Mouse (Mus musculus): ENCODE results near the gene Cry2. TPM values are rescaled to one million over a fixed set of nuclear protein-coding genes. Genes with fewer than 3 reads are reported as not detected.

Cry2 gene
- polyA plus RNA-seq, 1 experiment: 22.0 TPM

DNA sequence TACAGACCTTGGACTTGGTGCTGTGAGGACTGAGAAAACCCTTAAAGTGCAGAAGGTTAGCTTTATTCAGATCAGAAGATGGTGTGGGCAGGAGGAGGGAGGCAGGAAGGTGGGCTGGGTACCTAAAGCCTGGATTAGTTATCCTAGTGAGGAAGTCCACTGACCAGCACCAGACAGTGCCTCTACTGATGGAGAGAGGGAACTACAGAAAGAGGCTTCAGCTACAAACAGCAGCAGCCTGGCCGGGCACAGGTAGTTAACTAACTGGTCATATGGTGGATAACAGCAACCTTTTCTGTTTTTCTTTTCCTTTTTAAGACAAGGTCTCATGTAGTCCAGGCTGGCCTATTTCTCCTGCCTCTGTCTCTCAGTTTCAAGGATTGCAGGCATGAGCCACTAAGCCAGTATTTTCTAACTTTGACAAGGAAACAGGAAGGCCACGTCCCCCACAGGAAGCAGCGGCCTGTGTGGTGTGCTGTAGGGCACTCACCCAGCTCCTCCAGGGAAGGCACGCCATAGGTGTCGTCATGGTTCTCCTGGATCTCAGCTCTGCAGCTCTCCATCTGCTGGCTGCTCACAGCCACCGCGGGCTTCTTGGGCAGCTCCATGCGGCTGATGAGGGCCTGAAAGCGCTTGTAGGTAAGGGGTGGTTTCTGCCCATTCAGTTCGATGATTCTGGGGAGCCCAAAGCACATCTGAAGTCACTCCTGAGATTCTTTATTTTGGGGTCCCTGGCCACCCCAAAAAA, 11.3 kb downstream of the Cry2 start:
- Histone ChIP-seq H3K27me3 (ENCODE audit: control insufficient read depth, insufficient read depth, low read length) (no peaks in the 10 kb centered on the region), H3K36me3 (ENCODE audit: control insufficient read depth, insufficient read depth, low read length) (peaks cover 3% of the 10 kb centered on the region), H3K27ac (ENCODE audit: control insufficient read depth, insufficient read depth, low read depth, low read length) (no peak overlapping the region), H3K4me3 (ENCODE audit: control insufficient read depth, low read depth, low read length) (no peak overlapping the region), H3K4me1 (ENCODE audit: control insufficient read depth, insufficient read depth, low read length) (peaks cover 11% of the 10 kb centered on the region)
- TF ChIP-seq POLR2A (IDR thresholded peaks at IDR 0.05; ENCODE audit: control insufficient read depth, low read depth, low read length) (no peak), CTCF (IDR thresholded peaks at IDR 0.05; ENCODE audit: control insufficient read depth, insufficient read depth, insufficient replicate concordance, low read depth, low read length) (no peak)

DNA sequence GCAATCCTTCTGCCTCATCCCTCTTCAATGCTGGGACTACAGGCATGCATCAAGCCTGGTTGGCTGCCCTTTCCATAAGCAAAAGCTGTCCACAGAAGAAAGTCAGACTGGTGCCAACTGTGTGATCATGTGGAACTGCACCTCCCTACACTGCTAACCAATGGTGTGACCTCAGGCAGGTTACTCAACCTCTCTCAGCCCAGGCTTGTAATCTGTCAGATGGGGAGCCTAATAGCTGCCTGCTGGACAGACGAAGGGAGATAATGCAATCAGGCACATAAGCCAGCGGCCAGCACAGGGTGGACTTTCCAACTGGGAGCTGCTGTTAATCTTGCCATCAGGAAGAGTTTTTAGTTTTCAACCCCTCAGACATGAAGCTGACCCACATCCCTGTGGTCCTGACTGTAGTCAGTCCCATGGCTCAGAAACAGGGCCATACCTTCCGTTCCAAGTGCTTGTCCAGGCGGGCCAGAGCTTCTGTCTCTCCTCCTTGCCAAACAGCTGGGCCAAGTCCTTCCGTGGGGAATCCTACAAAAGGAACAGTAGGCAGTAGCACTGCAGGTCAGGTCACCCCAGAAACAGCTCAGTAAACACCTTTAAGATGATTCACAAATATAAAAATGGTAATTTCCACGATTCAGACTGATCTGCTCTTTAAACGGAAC, 12.0 kb downstream of the Cry2 start:
- Histone ChIP-seq H3K27me3 (ENCODE audit: control insufficient read depth, insufficient read depth, low read length) (no peaks in the 10 kb centered on the region), H3K4me1 (ENCODE audit: control insufficient read depth, insufficient read depth, low read length) (peaks cover 11% of the 10 kb centered on the region), H3K4me3 (ENCODE audit: control insufficient read depth, low read depth, low read length) (no peak overlapping the region), H3K27ac (ENCODE audit: control insufficient read depth, insufficient read depth, low read depth, low read length) (no peak overlapping the region), H3K36me3 (ENCODE audit: control insufficient read depth, insufficient read depth, low read length) (peaks cover 3% of the 10 kb centered on the region)
- no peak for TF ChIP-seq POLR2A (IDR thresholded peaks at IDR 0.05; ENCODE audit: control insufficient read depth, low read depth, low read length)
- no peak for TF ChIP-seq CTCF (IDR thresholded peaks at IDR 0.05; ENCODE audit: control insufficient read depth, insufficient read depth, insufficient replicate concordance, low read depth, low read length)

DNA sequence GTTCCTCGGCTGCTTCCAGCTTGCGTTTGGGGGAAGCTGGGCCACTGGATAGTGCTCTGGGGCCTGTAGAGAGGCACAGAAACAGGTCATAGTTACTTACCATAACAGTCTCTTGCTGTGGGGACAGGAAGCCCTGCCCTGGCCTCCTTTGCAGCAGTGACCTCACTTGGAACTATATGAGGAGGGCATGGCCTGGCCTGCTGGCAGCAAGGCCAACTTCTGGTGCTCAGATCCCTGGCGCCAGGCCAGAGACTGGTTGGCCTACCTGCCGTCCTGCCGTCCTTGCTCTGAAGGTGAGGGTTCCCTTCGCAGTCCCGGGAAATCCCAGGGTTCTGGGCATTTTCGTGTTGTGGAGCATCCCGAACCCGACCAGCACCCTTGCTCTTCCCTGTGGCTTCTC, 22.1 kb downstream of the Cry2 start:
- Histone ChIP-seq H3K27ac (ENCODE audit: control insufficient read depth, insufficient read depth, low read depth, low read length) (no peak overlapping the region), H3K36me3 (ENCODE audit: control insufficient read depth, insufficient read depth, low read length) (peaks cover 11% of the 10 kb centered on the region), H3K4me1 (ENCODE audit: control insufficient read depth, insufficient read depth, low read length) (no peaks in the 10 kb centered on the region), H3K4me3 (ENCODE audit: control insufficient read depth, low read depth, low read length) (no peak overlapping the region), H3K27me3 (ENCODE audit: control insufficient read depth, insufficient read depth, low read length) (no peaks in the 10 kb centered on the region)
- no peak for TF ChIP-seq CTCF (IDR thresholded peaks at IDR 0.05; ENCODE audit: control insufficient read depth, insufficient read depth, insufficient replicate concordance, low read depth, low read length)
- no peak for TF ChIP-seq POLR2A (IDR thresholded peaks at IDR 0.05; ENCODE audit: control insufficient read depth, low read depth, low read length)

DNA sequence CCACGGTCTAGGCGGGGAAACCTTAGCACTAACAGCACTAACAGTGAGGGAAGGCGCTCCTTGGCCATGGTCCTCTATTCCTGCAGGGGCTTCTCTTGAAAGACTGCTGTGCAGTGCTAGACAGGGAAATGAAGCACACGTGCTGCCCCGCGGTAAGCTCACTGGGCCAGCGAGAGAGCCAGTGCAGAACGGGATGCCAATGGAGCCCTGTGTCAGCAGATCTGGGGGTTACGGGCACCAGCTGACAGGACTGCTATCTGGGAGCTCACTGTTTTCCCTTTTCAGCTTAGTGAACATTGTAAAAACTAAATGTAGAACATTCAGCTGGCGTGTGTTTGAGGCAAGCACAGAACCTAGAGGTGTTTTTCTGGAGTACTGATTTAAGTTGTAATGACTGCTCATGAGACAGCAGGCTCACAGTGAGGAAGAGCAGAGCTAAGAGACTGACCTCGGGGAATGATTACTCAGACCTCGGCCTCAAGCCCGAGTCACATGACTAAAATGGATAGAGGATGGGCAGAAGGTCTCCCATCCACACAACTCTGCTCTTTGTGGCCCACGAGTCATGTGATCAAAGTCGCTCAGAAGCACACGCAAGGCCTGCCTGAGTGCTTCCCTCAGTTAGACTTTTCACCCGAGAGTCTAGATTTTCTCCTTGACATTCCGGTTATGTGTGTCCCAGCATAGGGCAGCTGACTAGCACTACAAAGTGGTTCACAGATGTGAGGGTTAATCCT, 25.4 kb downstream of the Cry2 start:
- Histone ChIP-seq H3K27ac (ENCODE audit: control insufficient read depth, insufficient read depth, low read depth, low read length) (no peak overlapping the region), H3K4me1 (ENCODE audit: control insufficient read depth, insufficient read depth, low read length) (peaks cover 2% of the 10 kb centered on the region; the same call in 1 of the 2 replicates), H3K4me3 (ENCODE audit: control insufficient read depth, low read depth, low read length) (no peak overlapping the region), H3K36me3 (ENCODE audit: control insufficient read depth, insufficient read depth, low read length) (peaks cover 8% of the 10 kb centered on the region), H3K27me3 (ENCODE audit: control insufficient read depth, insufficient read depth, low read length) (no peaks in the 10 kb centered on the region)
- no peak for TF ChIP-seq POLR2A (IDR thresholded peaks at IDR 0.05; ENCODE audit: control insufficient read depth, low read depth, low read length)
- TF ChIP-seq CTCF (IDR thresholded peaks at IDR 0.05; ENCODE audit: control insufficient read depth, insufficient read depth, insufficient replicate concordance, low read depth, low read length): no peak

DNA sequence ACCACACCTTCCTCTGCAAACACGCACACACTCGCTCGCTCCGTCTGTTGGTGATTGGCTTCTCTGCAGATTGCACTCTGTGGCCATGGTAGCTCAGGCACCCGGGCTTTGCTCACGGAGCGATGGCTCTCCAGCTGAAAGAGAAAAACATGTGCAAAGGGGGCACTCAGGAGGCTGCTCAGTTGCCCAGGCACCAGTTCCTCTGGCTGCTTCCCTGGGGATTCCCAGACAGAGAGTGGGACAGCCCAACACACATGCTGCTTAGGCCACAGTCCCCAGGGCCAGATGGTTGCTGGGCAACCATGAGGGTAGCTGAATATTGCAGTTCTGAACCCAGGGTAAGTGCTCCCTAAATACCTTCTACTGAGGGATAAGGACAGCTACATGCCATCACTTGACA, 28.2 kb downstream of the Cry2 start:
- Histone ChIP-seq H3K36me3 (ENCODE audit: control insufficient read depth, insufficient read depth, low read length) (peaks cover 2% of the 10 kb centered on the region; the same call in 1 of the 2 replicates), H3K4me1 (ENCODE audit: control insufficient read depth, insufficient read depth, low read length) (peaks cover 9% of the 10 kb centered on the region), H3K4me3 (ENCODE audit: control insufficient read depth, low read depth, low read length) (no peak overlapping the region), H3K27ac (ENCODE audit: control insufficient read depth, insufficient read depth, low read depth, low read length) (no peak overlapping the region), H3K27me3 (ENCODE audit: control insufficient read depth, insufficient read depth, low read length) (no peaks in the 10 kb centered on the region)
- no peak for TF ChIP-seq CTCF (IDR thresholded peaks at IDR 0.05; ENCODE audit: control insufficient read depth, insufficient read depth, insufficient replicate concordance, low read depth, low read length)
- no peak for TF ChIP-seq POLR2A (IDR thresholded peaks at IDR 0.05; ENCODE audit: control insufficient read depth, low read depth, low read length)

DNA sequence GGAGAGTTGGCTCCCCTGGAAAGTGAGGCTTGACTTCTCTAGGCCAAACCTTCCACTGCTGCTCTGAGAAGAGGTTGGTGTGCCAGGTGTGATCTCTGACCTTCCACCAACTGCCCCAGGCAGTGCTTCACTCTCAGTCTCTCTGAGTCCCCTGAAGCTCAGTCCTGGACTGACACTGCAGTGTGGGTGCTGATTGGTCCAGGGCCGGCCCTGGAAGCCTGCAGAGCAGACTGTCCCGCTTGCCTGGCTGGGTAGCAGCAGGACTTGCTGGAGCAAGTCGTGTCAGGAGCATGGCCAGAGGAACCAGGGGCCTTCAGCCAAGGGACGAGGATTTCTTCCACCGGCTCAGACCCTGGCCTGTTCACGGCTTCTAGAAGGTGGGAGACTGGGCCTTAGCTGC, 29.1 kb downstream of the Cry2 start:
- TF ChIP-seq POLR2A (IDR thresholded peaks at IDR 0.05; ENCODE audit: control insufficient read depth, low read depth, low read length) (no peak), CTCF (IDR thresholded peaks at IDR 0.05; ENCODE audit: control insufficient read depth, insufficient read depth, insufficient replicate concordance, low read depth, low read length) (no peak)
- Histone ChIP-seq H3K4me1 (ENCODE audit: control insufficient read depth, insufficient read depth, low read length) (peaks cover 13% of the 10 kb centered on the region), H3K4me3 (ENCODE audit: control insufficient read depth, low read depth, low read length) (no peak overlapping the region), H3K27me3 (ENCODE audit: control insufficient read depth, insufficient read depth, low read length) (no peaks in the 10 kb centered on the region), H3K27ac (ENCODE audit: control insufficient read depth, insufficient read depth, low read depth, low read length) (no peak overlapping the region), H3K36me3 (ENCODE audit: control insufficient read depth, insufficient read depth, low read length) (peaks cover 2% of the 10 kb centered on the region; the same call in 1 of the 2 replicates)

DNA sequence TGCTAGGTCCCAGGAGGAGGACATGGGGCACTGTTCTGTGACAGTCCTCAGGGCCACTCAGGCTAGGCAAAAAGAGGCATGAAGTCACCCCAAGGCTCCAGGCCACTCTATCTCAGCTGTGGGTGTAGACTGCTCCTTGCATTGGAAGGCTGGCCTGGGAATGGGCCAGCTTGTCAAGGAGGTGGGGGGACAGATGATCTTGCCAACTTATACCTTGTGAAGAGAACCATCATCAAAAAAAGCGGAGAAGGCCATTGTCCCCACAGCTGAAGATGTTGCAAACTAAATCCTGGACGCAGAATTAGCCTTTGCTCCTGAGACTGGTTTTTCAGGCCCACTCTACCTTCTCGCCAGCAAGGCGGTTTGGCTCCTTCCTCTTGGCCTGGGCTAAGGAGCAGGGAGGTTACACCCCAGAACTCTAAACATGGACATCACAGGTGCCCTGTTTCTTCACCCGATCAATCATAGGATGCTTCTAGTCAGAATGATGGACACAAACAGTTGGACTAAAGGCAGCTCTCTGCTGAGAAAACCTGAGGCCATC, 30.0 kb downstream of the Cry2 start:
- Histone ChIP-seq H3K27me3 (ENCODE audit: control insufficient read depth, insufficient read depth, low read length) (no peaks in the 10 kb centered on the region), H3K27ac (ENCODE audit: control insufficient read depth, insufficient read depth, low read depth, low read length) (no peak overlapping the region), H3K4me3 (ENCODE audit: control insufficient read depth, low read depth, low read length) (no peak overlapping the region), H3K36me3 (ENCODE audit: control insufficient read depth, insufficient read depth, low read length) (peaks cover 2% of the 10 kb centered on the region; the same call in 1 of the 2 replicates), H3K4me1 (ENCODE audit: control insufficient read depth, insufficient read depth, low read length) (peaks cover 13% of the 10 kb centered on the region)
- TF ChIP-seq CTCF (IDR thresholded peaks at IDR 0.05; ENCODE audit: control insufficient read depth, insufficient read depth, insufficient replicate concordance, low read depth, low read length) (no peak), POLR2A (IDR thresholded peaks at IDR 0.05; ENCODE audit: control insufficient read depth, low read depth, low read length) (no peak)

All from testis, adult 2 months (tissue).